Mouse (Mus musculus): ENCODE measurements around the gene Tmem130. TPM values are rescaled to one million over a fixed set of nuclear protein-coding genes. Genes with fewer than 3 reads are reported as not detected.

Gene Tmem130
- polyA plus RNA-seq, 1 experiment: not detected

- Histone ChIP-seq H3K27me3 (ENCODE audit: control insufficient read depth, insufficient read depth, insufficient read length) (peaks cover 8% of the 10 kb centered on the region), H3K4me3 (ENCODE audit: insufficient read depth, poor library complexity, severe bottlenecking) (no peak overlapping the region), H3K79me2 (ENCODE audit: control insufficient read depth, insufficient read depth) (no peaks in the 10 kb centered on the region), H3K36me3 (ENCODE audit: control insufficient read depth, insufficient read depth) (no peaks in the 10 kb centered on the region), H3K79me3 (ENCODE audit: low read depth) (no peaks in the 10 kb centered on the region), H3ac (ENCODE audit: control insufficient read depth, insufficient read length, low read depth) (no peak overlapping the region)
- TF ChIP-seq CTCF (IDR thresholded peaks at IDR 0.05; ENCODE audit: control insufficient read depth, insufficient read depth, insufficient read length) (peak; percentile 22), MYOG (IDR thresholded peaks at IDR 0.05; ENCODE audit: control insufficient read depth, extremely low read depth, insufficient read length) (no peak)
These were observed 27.7 kb downstream of the Tmem130 start for GRCm38 (mm10) chr5:144733953-144734352.

- peaks cover 19% of the 10 kb centered on the region for H3K27me3 ChIP-seq (ENCODE audit: control insufficient read depth, insufficient read depth, insufficient read length)
- TF ChIP-seq MAX (IDR thresholded peaks at IDR 0.05) (no peak), CTCF (IDR thresholded peaks at IDR 0.05; ENCODE audit: control insufficient read depth, insufficient read depth, insufficient read length) (no peak), USF1 (IDR thresholded peaks at IDR 0.05; ENCODE audit: low read depth) (no peak), CEBPB (IDR thresholded peaks at IDR 0.05; ENCODE audit: low read depth) (no peak), MYOD1 (IDR thresholded peaks at IDR 0.05; ENCODE audit: control insufficient read depth, insufficient read length, low read depth) (no peak), FOSL1 (IDR thresholded peaks at IDR 0.05; ENCODE audit: insufficient read depth, low read length, poor library complexity, severe bottlenecking) (no peak), MYOG (IDR thresholded peaks at IDR 0.05; ENCODE audit: control insufficient read depth, extremely low read depth, insufficient read length) (no peak)
- H3K4me3 ChIP-seq (ENCODE audit: insufficient read depth, poor library complexity, severe bottlenecking): no peak overlapping the region
- no peaks in the 10 kb centered on the region for H3K79me2 ChIP-seq (ENCODE audit: control insufficient read depth, insufficient read depth)
- no peaks in the 10 kb centered on the region for H3K36me3 ChIP-seq (ENCODE audit: control insufficient read depth, insufficient read depth)
- H3ac ChIP-seq (ENCODE audit: control insufficient read depth, insufficient read length, low read depth): no peak overlapping the region
- no peaks in the 10 kb centered on the region for H3K79me3 ChIP-seq (ENCODE audit: low read depth)
These were observed 32.4 kb downstream of the Tmem130 start for GRCm38 (mm10) chr5:144729216-144729615.

GRCm38 (mm10) chr5:144728237-144728636 is 33.4 kb downstream of the Tmem130 start:
- TF ChIP-seq CTCF (IDR thresholded peaks at IDR 0.05; ENCODE audit: control insufficient read depth, insufficient read depth, insufficient read length) (no peak), USF1 (IDR thresholded peaks at IDR 0.05; ENCODE audit: low read depth) (no peak), CEBPB (IDR thresholded peaks at IDR 0.05; ENCODE audit: low read depth) (no peak), FOSL1 (IDR thresholded peaks at IDR 0.05; ENCODE audit: insufficient read depth, low read length, poor library complexity, severe bottlenecking) (no peak), MYOD1 (IDR thresholded peaks at IDR 0.05; ENCODE audit: control insufficient read depth, insufficient read length, low read depth) (no peak), MYOG (IDR thresholded peaks at IDR 0.05; ENCODE audit: control insufficient read depth, extremely low read depth, insufficient read length) (no peak), MAX (IDR thresholded peaks at IDR 0.05) (no peak)
- Histone ChIP-seq H3ac (ENCODE audit: control insufficient read depth, insufficient read length, low read depth) (no peak overlapping the region), H3K36me3 (ENCODE audit: control insufficient read depth, insufficient read depth) (no peaks in the 10 kb centered on the region), H3K4me3 (ENCODE audit: insufficient read depth, poor library complexity, severe bottlenecking) (no peak overlapping the region), H3K79me3 (ENCODE audit: low read depth) (no peaks in the 10 kb centered on the region), H3K79me2 (ENCODE audit: control insufficient read depth, insufficient read depth) (no peaks in the 10 kb centered on the region), H3K27me3 (ENCODE audit: control insufficient read depth, insufficient read depth, insufficient read length) (peaks cover 17% of the 10 kb centered on the region)

GRCm38 (mm10) chr5:144727119-144727518 is 34.5 kb downstream of the Tmem130 start:
- Histone ChIP-seq H3K4me3 (ENCODE audit: insufficient read depth, poor library complexity, severe bottlenecking) (no peak overlapping the region), H3K36me3 (ENCODE audit: control insufficient read depth, insufficient read depth) (no peaks in the 10 kb centered on the region), H3K79me2 (ENCODE audit: control insufficient read depth, insufficient read depth) (no peaks in the 10 kb centered on the region), H3ac (ENCODE audit: control insufficient read depth, insufficient read length, low read depth) (no peak overlapping the region), H3K79me3 (ENCODE audit: low read depth) (no peaks in the 10 kb centered on the region), H3K27me3 (ENCODE audit: control insufficient read depth, insufficient read depth, insufficient read length) (peaks cover 16% of the 10 kb centered on the region)
- TF ChIP-seq CTCF (IDR thresholded peaks at IDR 0.05; ENCODE audit: control insufficient read depth, insufficient read depth, insufficient read length): peak; percentile 63
- no peak for TF ChIP-seq USF1 (IDR thresholded peaks at IDR 0.05; ENCODE audit: low read depth)

GRCm38 (mm10) chr5:144725554-144725953 is 36.1 kb downstream of the Tmem130 start:
- Histone ChIP-seq H3K79me2 (ENCODE audit: control insufficient read depth, insufficient read depth) (no peaks in the 10 kb centered on the region), H3K79me3 (ENCODE audit: low read depth) (no peaks in the 10 kb centered on the region), H3K27me3 (ENCODE audit: control insufficient read depth, insufficient read depth, insufficient read length) (peaks cover 16% of the 10 kb centered on the region), H3K4me3 (ENCODE audit: insufficient read depth, poor library complexity, severe bottlenecking) (no peak overlapping the region), H3ac (ENCODE audit: control insufficient read depth, insufficient read length, low read depth) (no peak overlapping the region), H3K36me3 (ENCODE audit: control insufficient read depth, insufficient read depth) (no peaks in the 10 kb centered on the region)
- TF ChIP-seq CTCF (IDR thresholded peaks at IDR 0.05; ENCODE audit: control insufficient read depth, insufficient read depth, insufficient read length) (no peak), MYOG (IDR thresholded peaks at IDR 0.05; ENCODE audit: control insufficient read depth, extremely low read depth, insufficient read length) (no peak), FOSL1 (IDR thresholded peaks at IDR 0.05; ENCODE audit: insufficient read depth, low read length, poor library complexity, severe bottlenecking) (no peak), MYOD1 (IDR thresholded peaks at IDR 0.05; ENCODE audit: control insufficient read depth, insufficient read length, low read depth) (no peak), CEBPB (IDR thresholded peaks at IDR 0.05; ENCODE audit: low read depth) (no peak), USF1 (IDR thresholded peaks at IDR 0.05; ENCODE audit: low read depth) (no peak), MAX (IDR thresholded peaks at IDR 0.05) (no peak)

GRCm38 (mm10) chr5:144724926-144725325 is 36.7 kb downstream of the Tmem130 start:
- H3K79me2 ChIP-seq (ENCODE audit: control insufficient read depth, insufficient read depth): no peaks in the 10 kb centered on the region
- no peak overlapping the region for H3K4me3 ChIP-seq (ENCODE audit: insufficient read depth, poor library complexity, severe bottlenecking)
- peaks cover 22% of the 10 kb centered on the region for H3K27me3 ChIP-seq (ENCODE audit: control insufficient read depth, insufficient read depth, insufficient read length)
- no peak for TF ChIP-seq MAX (IDR thresholded peaks at IDR 0.05)
- no peak for TF ChIP-seq CEBPB (IDR thresholded peaks at IDR 0.05; ENCODE audit: low read depth)
- TF ChIP-seq MYOG (IDR thresholded peaks at IDR 0.05; ENCODE audit: control insufficient read depth, extremely low read depth, insufficient read length): no peak
- TF ChIP-seq FOSL1 (IDR thresholded peaks at IDR 0.05; ENCODE audit: insufficient read depth, low read length, poor library complexity, severe bottlenecking): no peak
- TF ChIP-seq USF1 (IDR thresholded peaks at IDR 0.05; ENCODE audit: low read depth): no peak
- no peak for TF ChIP-seq MYOD1 (IDR thresholded peaks at IDR 0.05; ENCODE audit: control insufficient read depth, insufficient read length, low read depth)
- TF ChIP-seq CTCF (IDR thresholded peaks at IDR 0.05; ENCODE audit: control insufficient read depth, insufficient read depth, insufficient read length): no peak
- H3K36me3 ChIP-seq (ENCODE audit: control insufficient read depth, insufficient read depth): no peaks in the 10 kb centered on the region
- H3ac ChIP-seq (ENCODE audit: control insufficient read depth, insufficient read length, low read depth): no peak overlapping the region
- no peaks in the 10 kb centered on the region for H3K79me3 ChIP-seq (ENCODE audit: low read depth)

Data from C2C12 (cell line).